Mouse (Mus musculus): ENCODE data around the gene Scaf11. TPM values are rescaled to one million over a fixed set of nuclear protein-coding genes. Genes with fewer than 3 reads are reported as not detected.

The Scaf11 gene
- polyA plus RNA-seq, 1 experiment from 2014 or later, result 61.8 TPM

DNA sequence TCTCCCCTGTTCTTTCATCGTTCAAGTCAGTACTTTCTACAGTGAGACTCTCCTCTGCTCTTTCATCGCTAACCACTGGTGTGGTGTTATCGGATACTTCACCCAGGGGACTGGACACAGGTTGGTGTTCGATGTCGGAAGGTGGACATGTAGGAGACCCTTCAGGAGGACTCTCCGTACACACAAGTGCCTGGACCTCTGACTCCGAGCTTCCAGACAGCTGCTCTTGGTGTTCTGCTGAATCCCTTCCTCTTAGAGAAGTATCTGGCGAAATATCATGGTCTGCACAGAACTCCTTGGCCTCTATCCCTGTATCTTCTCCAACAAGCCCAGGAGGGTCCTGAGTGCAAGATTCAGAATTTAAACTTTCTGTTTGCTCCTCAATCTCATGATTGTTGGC, 40.7 kb downstream of the Scaf11 start:
- Histone ChIP-seq H3K9me3 (ENCODE audit: control insufficient read depth, low read length) (no peaks in the 10 kb centered on the region), H3K4me1 (ENCODE audit: control insufficient read depth in 2 of 2, insufficient read depth in 2 of 2, low read length in 2 of 2) (no peaks in the 10 kb centered on the region), H3K4me3 (ENCODE audit: control insufficient read depth in 1 of 2, insufficient read depth in 1 of 2, low read depth in 1 of 2, low read length in 2 of 2) (no peak overlapping the region), H3K27ac (replicated peaks in 1 of 2; ENCODE audit: control insufficient read depth in 1 of 2, insufficient read depth in 1 of 2, low read depth in 2 of 2, low read length in 2 of 2) (no peak overlapping the region), H3K4me2 (ENCODE audit: low read length) (no peak overlapping the region), H3K36me3 (ENCODE audit: control insufficient read depth, insufficient read depth, low read length) (peaks cover 97% of the 10 kb centered on the region), H3K9ac (ENCODE audit: low read length) (no peak overlapping the region), H3K27me3 (ENCODE audit: control insufficient read depth, insufficient read depth, low read length) (no peaks in the 10 kb centered on the region)
- no peak for ATAC-seq (ENCODE audit: insufficient number of reproducible peaks, insufficient read depth, low FRiP score, low read depth)
- 93% methylated on average over 8 of the region's 8 CpGs for WGBS

- Histone ChIP-seq H3K4me2 (ENCODE audit: low read length) (no peak overlapping the region), H3K4me1 (ENCODE audit: control insufficient read depth in 2 of 2, insufficient read depth in 2 of 2, low read length in 2 of 2) (no peaks in the 10 kb centered on the region), H3K9ac (ENCODE audit: low read length) (no peak overlapping the region), H3K4me3 (ENCODE audit: control insufficient read depth in 1 of 2, insufficient read depth in 1 of 2, low read depth in 1 of 2, low read length in 2 of 2) (no peak overlapping the region), H3K36me3 (ENCODE audit: control insufficient read depth, insufficient read depth, low read length) (peaks cover 98% of the 10 kb centered on the region), H3K27ac (replicated peaks in 1 of 2; ENCODE audit: control insufficient read depth in 1 of 2, insufficient read depth in 1 of 2, low read depth in 2 of 2, low read length in 2 of 2) (no peak overlapping the region), H3K27me3 (ENCODE audit: control insufficient read depth, insufficient read depth, low read length) (no peaks in the 10 kb centered on the region), H3K9me3 (ENCODE audit: control insufficient read depth, low read length) (no peaks in the 10 kb centered on the region)
- WGBS, result 93% methylated on average over 12 of the region's 12 CpGs
- ATAC-seq (ENCODE audit: insufficient number of reproducible peaks, insufficient read depth, low FRiP score, low read depth), result no peak
These were observed 42.5 kb downstream of the Scaf11 start for GRCm38 (mm10) chr15:96418161-96418560.

DNA sequence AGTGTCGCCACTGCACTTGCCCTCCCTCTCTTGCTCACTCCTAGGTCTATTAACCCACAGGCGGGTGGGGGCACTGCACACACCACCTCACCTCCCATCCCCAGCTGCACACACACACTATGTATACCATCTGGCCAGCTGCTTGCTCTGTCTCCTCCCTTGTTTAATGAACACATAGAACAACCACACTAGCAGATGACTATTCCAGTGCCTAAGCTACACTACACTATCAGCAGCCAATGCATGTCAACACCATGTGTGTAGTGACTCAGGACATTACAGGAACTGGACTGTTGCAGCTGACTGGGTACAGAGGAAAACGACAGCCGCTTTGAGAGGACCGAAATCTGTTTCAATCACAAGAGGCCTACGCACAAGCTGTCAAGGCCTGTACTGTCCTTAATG, 51.9 kb downstream of the Scaf11 start:
- H3K4me3 ChIP-seq (ENCODE audit: control insufficient read depth in 1 of 2, insufficient read depth in 1 of 2, low read depth in 1 of 2, low read length in 2 of 2), result no peak overlapping the region
- ATAC-seq (ENCODE audit: insufficient number of reproducible peaks, insufficient read depth, low FRiP score, low read depth), result no peak
- no peaks in the 10 kb centered on the region for H3K27me3 ChIP-seq (ENCODE audit: control insufficient read depth, insufficient read depth, low read length)
- H3K27ac ChIP-seq (replicated peaks in 1 of 2; ENCODE audit: control insufficient read depth in 1 of 2, insufficient read depth in 1 of 2, low read depth in 2 of 2, low read length in 2 of 2), result no peak overlapping the region
- no peak overlapping the region for H3K9ac ChIP-seq (ENCODE audit: low read length)
- WGBS, result 80% methylated on average over 6 of the region's 6 CpGs
- peaks cover 67% of the 10 kb centered on the region for H3K36me3 ChIP-seq (ENCODE audit: control insufficient read depth, insufficient read depth, low read length)
- no peaks in the 10 kb centered on the region for H3K9me3 ChIP-seq (ENCODE audit: control insufficient read depth, low read length)
- no peak overlapping the region for H3K4me2 ChIP-seq (ENCODE audit: low read length)
- H3K4me1 ChIP-seq (ENCODE audit: control insufficient read depth in 2 of 2, insufficient read depth in 2 of 2, low read length in 2 of 2), result no peaks in the 10 kb centered on the region

GRCm38 (mm10) chr15:96407151-96407550, 53.5 kb downstream of the Scaf11 start:
- no peaks in the 10 kb centered on the region for H3K27me3 ChIP-seq (ENCODE audit: control insufficient read depth, insufficient read depth, low read length)
- H3K27ac ChIP-seq (replicated peaks in 1 of 2; ENCODE audit: control insufficient read depth in 1 of 2, insufficient read depth in 1 of 2, low read depth in 2 of 2, low read length in 2 of 2), result no peak overlapping the region
- no peak for ATAC-seq (ENCODE audit: insufficient number of reproducible peaks, insufficient read depth, low FRiP score, low read depth)
- H3K4me1 ChIP-seq (ENCODE audit: control insufficient read depth in 2 of 2, insufficient read depth in 2 of 2, low read length in 2 of 2), result no peaks in the 10 kb centered on the region
- H3K4me2 ChIP-seq (ENCODE audit: low read length), result no peak overlapping the region
- WGBS, result 84% methylated on average over 2 of the region's 2 CpGs
- H3K9ac ChIP-seq (ENCODE audit: low read length), result no peak overlapping the region
- no peak overlapping the region for H3K4me3 ChIP-seq (ENCODE audit: control insufficient read depth in 1 of 2, insufficient read depth in 1 of 2, low read depth in 1 of 2, low read length in 2 of 2)
- peaks cover 65% of the 10 kb centered on the region for H3K36me3 ChIP-seq (ENCODE audit: control insufficient read depth, insufficient read depth, low read length)
- H3K9me3 ChIP-seq (ENCODE audit: control insufficient read depth, low read length), result no peaks in the 10 kb centered on the region

GRCm38 (mm10) chr15:96406253-96406652, 54.4 kb downstream of the Scaf11 start:
- Histone ChIP-seq H3K27me3 (ENCODE audit: control insufficient read depth, insufficient read depth, low read length) (no peaks in the 10 kb centered on the region), H3K4me2 (ENCODE audit: low read length) (no peak overlapping the region), H3K4me3 (ENCODE audit: control insufficient read depth in 1 of 2, insufficient read depth in 1 of 2, low read depth in 1 of 2, low read length in 2 of 2) (no peak overlapping the region), H3K27ac (replicated peaks in 1 of 2; ENCODE audit: control insufficient read depth in 1 of 2, insufficient read depth in 1 of 2, low read depth in 2 of 2, low read length in 2 of 2) (no peak overlapping the region), H3K4me1 (ENCODE audit: control insufficient read depth in 2 of 2, insufficient read depth in 2 of 2, low read length in 2 of 2) (no peaks in the 10 kb centered on the region), H3K36me3 (ENCODE audit: control insufficient read depth, insufficient read depth, low read length) (peaks cover 66% of the 10 kb centered on the region), H3K9ac (ENCODE audit: low read length) (no peak overlapping the region), H3K9me3 (ENCODE audit: control insufficient read depth, low read length) (no peaks in the 10 kb centered on the region)
- 83% methylated on average over 4 of the region's 4 CpGs for WGBS
- ATAC-seq (ENCODE audit: insufficient number of reproducible peaks, insufficient read depth, low FRiP score, low read depth), result no peak

DNA sequence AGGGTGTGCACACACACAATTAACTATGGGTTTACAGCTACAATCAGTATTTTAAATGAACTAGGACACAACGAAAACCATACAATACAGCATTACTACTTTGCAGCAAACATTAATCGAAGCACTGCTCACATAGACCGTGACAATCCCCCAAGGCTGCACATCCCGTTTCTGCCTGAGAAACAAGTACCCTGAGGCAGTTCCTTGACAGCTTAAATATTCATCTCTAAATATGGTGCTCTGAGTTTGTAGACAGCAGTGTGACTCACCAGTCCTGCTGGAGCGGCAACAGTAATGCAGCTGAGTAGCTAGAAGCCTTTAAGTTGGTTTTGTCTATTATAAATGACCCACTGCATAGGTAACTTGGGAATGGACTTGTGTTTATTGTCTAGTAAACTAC, 55.1 kb downstream of the Scaf11 start:
- H3K4me3 ChIP-seq (ENCODE audit: control insufficient read depth in 1 of 2, insufficient read depth in 1 of 2, low read depth in 1 of 2, low read length in 2 of 2), result no peak overlapping the region
- H3K27me3 ChIP-seq (ENCODE audit: control insufficient read depth, insufficient read depth, low read length), result no peaks in the 10 kb centered on the region
- no peak overlapping the region for H3K27ac ChIP-seq (replicated peaks in 1 of 2; ENCODE audit: control insufficient read depth in 1 of 2, insufficient read depth in 1 of 2, low read depth in 2 of 2, low read length in 2 of 2)
- 86% methylated on average over 5 of the region's 5 CpGs for WGBS
- H3K36me3 ChIP-seq (ENCODE audit: control insufficient read depth, insufficient read depth, low read length), result peaks cover 62% of the 10 kb centered on the region
- no peak overlapping the region for H3K4me2 ChIP-seq (ENCODE audit: low read length)
- no peak overlapping the region for H3K9ac ChIP-seq (ENCODE audit: low read length)
- no peaks in the 10 kb centered on the region for H3K4me1 ChIP-seq (ENCODE audit: control insufficient read depth in 2 of 2, insufficient read depth in 2 of 2, low read length in 2 of 2)
- no peaks in the 10 kb centered on the region for H3K9me3 ChIP-seq (ENCODE audit: control insufficient read depth, low read length)
- ATAC-seq (ENCODE audit: insufficient number of reproducible peaks, insufficient read depth, low FRiP score, low read depth), result no peak

DNA sequence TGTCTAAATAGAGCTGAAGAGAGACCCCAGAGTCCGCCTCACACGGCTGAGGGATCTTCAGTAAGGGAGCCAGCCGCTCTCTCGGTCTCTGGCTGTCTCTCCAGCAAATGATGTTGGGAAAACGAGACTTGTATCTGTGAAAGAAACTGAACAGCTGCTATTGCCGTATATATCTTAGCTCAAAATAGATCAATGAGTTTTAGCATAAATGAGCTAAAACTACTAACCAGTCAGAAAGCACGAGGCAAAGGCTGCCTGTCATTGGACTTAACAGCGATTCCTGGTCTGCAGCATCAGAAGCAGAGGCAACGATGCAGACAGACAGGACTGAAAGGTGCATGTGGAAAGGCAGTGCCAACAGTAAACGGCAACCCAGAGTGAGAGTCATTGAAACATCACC, 62.3 kb downstream of the Scaf11 start:
- 89% methylated on average over 10 of the region's 10 CpGs for WGBS
- Histone ChIP-seq H3K27me3 (ENCODE audit: control insufficient read depth, insufficient read depth, low read length) (no peaks in the 10 kb centered on the region), H3K4me2 (ENCODE audit: low read length) (no peak overlapping the region), H3K27ac (replicated peaks in 1 of 2; ENCODE audit: control insufficient read depth in 1 of 2, insufficient read depth in 1 of 2, low read depth in 2 of 2, low read length in 2 of 2) (no peak overlapping the region), H3K4me3 (ENCODE audit: control insufficient read depth in 1 of 2, insufficient read depth in 1 of 2, low read depth in 1 of 2, low read length in 2 of 2) (no peak overlapping the region), H3K4me1 (ENCODE audit: control insufficient read depth in 2 of 2, insufficient read depth in 2 of 2, low read length in 2 of 2) (no peaks in the 10 kb centered on the region), H3K9ac (ENCODE audit: low read length) (no peak overlapping the region), H3K36me3 (ENCODE audit: control insufficient read depth, insufficient read depth, low read length) (peaks cover 80% of the 10 kb centered on the region), H3K9me3 (ENCODE audit: control insufficient read depth, low read length) (no peaks in the 10 kb centered on the region)
- ATAC-seq (ENCODE audit: insufficient number of reproducible peaks, insufficient read depth, low FRiP score, low read depth), result no peak

GRCm38 (mm10) chr15:96396641-96397344, 63.9 kb downstream of the Scaf11 start:
- H3K9me3 ChIP-seq (ENCODE audit: control insufficient read depth, low read length), result no peaks in the 10 kb centered on the region
- H3K27me3 ChIP-seq (ENCODE audit: control insufficient read depth, insufficient read depth, low read length), result no peaks in the 10 kb centered on the region
- no peak for ATAC-seq (ENCODE audit: insufficient number of reproducible peaks, insufficient read depth, low FRiP score, low read depth)
- WGBS, result 84% methylated on average over 8 of the region's 8 CpGs
- H3K9ac ChIP-seq (ENCODE audit: low read length), result no peak overlapping the region
- H3K27ac ChIP-seq (replicated peaks in 1 of 2; ENCODE audit: control insufficient read depth in 1 of 2, insufficient read depth in 1 of 2, low read depth in 2 of 2, low read length in 2 of 2), result no peak overlapping the region
- no peak overlapping the region for H3K4me2 ChIP-seq (ENCODE audit: low read length)
- peaks cover 77% of the 10 kb centered on the region for H3K36me3 ChIP-seq (ENCODE audit: control insufficient read depth, insufficient read depth, low read length)
- no peak overlapping the region for H3K4me3 ChIP-seq (ENCODE audit: control insufficient read depth in 1 of 2, insufficient read depth in 1 of 2, low read depth in 1 of 2, low read length in 2 of 2)
- H3K4me1 ChIP-seq (ENCODE audit: control insufficient read depth in 2 of 2, insufficient read depth in 2 of 2, low read length in 2 of 2), result no peaks in the 10 kb centered on the region

Data from heart, embryonic 14.5 days (tissue).